Mouse (Mus musculus): ENCODE measurements around the gene Phf1.
A peak's percentile ranks its signal among the peaks of the same experiment; 100 is the strongest.

Gene Phf1

DNA sequence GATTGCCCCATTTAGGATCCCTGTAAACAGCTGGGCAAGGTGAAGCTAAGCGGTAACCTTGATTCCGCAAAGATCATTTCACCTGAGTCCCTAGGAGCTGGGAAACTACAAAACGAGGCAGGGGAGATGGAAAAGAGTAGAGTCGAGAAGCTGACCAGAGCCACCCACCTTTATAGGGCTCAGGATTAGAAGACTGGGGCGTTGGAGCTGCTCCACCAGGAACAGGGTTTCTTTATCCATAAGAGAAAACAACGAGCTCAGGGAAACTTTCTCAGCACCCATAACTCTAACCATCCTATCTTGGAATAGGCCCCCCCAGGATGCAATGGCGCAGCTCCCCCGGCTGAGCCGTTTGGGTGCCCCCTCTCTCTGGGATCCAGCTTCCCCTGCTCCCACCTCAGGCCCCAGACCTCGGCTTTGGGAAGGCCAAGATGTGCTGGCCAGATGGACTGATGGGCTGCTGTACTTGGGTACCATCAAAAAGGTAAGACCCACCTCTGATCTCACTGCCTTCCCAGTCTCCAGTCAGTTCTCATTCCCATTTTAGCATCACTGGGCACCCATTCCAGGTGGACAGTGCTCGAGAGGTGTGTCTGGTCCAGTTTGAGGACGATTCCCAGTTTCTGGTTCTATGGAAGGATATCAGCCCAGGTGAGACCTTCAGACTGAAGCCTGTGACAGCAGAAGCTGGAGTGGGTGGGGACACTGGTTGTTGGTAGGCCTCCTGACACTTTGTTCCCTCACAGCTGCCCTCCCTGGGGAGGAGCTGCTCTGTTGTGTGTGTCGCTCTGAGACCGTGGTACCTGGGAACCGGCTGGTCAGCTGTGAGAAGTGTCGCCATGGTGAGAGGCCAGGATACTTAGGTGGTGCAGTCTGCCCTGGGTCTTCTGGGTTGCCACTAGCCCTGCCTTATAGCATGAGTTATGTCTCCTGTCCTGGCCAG, 1.3 kb downstream of the Phf1 start:
- DNase-seq (ENCODE audit: low spot score in 2 of 2) = no peak

DNA sequence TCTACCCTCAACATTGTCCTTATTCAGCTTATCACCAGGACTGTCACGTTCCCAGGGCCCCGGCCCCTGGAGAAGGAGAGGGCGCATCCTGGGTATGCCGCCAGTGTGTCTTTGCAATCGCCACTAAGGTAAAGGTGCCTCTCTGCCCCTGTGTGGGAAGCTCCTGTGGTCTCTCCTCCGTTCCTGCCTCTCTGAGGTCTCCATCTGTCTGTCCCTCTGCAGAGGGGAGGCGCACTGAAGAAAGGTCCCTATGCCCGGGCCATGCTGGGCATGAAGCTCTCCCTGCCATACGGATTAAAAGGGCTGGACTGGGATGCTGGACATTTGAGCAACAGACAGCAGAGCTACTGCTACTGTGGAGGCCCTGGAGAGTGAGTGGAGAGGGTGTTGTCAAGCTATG, 2.2 kb downstream of the Phf1 start:
- DNase-seq (ENCODE audit: low spot score in 2 of 2) = no peak

DNA sequence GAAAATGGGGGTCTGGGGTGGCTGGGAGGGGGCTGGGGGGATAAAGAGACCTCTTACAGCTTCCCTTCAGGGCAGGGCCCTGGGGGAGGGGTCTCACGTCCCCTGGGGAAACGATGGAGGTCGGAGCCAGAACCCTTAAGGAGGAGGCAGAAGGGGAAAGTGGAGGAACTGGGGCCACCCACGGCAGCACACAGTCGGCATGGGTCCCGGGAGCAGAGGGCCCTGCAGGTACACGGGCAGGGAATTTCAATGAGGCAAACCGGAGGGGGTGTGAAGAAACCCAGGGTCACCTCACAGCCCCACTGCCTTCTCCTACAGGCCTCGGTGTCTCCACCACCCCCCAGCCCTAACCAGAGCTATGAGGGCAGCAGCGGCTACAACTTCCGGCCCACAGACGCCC, 3.6 kb downstream of the Phf1 start:
- no peak for DNase-seq (ENCODE audit: low spot score in 2 of 2)

DNA sequence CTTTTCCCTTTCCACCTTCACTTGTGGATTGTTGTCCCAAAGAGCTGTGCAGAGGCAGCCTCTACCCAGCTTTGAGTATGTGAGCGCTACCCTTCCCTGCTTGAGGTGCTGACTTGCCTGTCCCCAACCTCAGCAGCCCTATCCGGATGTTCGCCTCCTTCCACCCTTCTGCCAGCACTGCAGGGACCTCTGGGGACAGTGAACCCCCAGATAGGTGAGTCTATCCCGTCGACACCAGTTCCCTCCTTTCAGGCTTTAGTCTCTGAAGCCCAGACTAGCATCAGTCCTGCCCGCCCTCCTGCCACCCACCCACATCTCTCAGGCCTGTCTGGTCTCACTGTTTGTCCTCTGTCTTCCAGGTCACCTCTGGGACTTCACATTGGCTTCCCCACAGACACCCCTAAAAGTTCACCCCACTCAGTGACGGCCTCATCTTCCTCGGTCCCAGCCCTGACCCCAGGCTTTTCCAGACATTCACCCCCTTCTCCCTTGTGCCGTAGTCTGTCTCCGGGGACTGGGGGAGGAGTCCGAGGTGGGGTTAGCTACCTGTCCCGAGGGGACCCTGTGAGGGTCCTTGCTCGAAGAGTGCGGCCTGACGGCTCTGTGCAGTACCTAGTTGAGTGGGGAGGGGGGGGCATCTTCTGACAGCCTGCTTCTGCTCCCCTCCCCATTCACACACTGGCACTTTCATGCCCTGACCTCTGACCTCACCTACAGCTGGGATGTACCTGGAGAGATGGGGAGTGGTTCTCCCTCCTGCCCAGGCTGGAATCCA, 4.3 kb downstream of the Phf1 start:
- no peak for DNase-seq (ENCODE audit: low spot score in 2 of 2)

DNA sequence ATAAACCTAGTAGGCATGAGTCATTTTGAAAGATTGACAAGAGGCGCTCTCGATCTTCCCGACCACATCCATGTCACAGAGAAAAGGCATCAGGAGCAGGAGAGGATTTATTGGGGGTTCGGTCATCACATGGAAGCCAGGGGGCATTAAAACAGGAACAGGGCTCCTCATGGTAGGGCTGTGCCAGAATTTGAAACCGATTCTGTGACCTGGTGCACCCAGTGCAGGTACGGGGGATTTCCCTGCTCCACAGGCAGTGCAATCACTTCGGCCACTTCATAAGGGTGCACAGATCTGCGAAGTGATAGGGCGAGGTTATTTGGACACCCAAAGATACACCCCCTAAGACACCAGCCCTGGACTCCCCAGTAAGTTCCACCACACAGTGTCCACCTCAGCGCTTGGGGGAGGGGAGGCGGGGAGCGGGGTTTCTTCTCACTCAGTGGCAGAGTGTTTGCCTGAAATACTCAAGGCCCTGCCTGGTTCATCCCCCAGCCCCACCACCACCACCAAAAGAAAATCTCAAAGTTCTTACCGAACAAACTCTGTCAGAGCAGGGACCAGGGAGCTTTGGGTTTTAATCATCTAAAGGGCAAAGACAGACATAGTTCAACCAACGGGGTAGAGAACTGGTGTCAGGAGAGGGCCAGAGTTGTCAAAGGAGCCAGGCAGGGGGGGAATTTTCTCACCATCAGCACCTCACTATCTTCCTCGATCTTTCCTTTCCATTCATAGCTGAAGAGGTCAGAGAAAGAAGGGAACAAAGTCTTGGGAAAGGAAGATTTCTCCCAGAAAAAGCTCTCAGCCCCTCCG, 5.2 kb downstream of the Phf1 start:
- DNase-seq (ENCODE audit: low spot score in 2 of 2) = no peak

DNA sequence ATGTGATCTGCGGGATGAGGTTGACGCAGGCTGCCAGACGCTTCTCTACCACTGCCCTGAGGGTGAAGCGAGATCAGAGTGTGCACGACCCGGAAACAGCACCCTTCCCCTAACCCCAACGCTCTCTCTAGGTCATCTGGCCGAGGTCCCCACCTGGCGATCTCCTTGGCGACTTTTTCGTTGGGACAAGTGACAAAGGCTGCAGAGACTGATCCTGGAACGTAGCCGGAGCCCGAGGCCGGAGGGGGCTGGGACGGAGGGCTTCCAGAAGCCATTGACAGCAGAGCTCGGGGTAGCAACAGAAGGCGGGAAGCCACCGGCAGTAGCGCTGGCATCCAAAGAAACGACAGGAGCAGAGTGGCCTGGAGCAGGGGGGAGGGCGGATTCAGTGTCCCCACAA, 5.9 kb downstream of the Phf1 start:
- no peak for DNase-seq (ENCODE audit: low spot score in 2 of 2)

DNA sequence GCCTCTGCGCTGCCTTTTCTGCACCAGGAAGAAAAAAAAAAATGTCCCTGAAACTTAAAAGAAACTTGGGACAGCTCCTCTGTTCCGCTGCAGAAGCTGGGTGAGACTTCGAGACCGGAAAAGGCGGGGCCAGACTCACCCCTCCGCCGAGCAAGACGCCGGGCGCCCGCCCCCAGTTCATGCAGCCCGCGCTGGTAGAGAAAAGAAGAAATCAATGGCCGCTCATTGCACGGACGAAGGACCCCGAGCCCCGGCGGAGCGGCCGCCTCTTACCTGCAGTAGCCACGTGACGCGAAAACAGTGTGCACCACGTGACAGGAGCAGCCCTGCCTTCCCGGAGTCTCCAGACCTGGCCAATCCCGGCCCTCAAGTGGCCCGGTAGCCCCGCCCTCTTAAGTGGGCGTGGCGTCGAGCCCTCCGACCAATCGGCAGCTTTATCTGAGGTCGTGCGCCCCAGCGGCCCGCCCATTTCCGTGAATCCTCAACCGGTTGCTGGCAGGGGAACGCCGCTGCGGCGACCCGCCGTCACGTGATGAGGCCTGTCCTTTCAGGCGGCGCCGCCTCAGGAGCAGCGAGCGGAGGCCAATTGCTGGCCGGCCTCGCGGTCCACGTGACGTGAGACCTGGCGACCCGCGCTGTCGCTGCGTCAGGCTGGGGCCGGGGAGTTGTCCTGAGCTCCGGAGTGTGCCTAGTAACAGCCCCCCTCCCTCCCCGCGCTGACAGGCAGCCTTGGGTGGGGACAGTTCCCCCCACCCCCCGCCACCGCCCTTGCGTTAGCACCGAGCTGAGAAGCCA, 6.5 kb downstream of the Phf1 start, which contains the start of gene Cuta:
Cuta (minus strand) TSS at position 392 of the 795 bp plus-strand sequence.
- peak; percentile 100 for DNase-seq (ENCODE audit: low spot score in 2 of 2)

DNA sequence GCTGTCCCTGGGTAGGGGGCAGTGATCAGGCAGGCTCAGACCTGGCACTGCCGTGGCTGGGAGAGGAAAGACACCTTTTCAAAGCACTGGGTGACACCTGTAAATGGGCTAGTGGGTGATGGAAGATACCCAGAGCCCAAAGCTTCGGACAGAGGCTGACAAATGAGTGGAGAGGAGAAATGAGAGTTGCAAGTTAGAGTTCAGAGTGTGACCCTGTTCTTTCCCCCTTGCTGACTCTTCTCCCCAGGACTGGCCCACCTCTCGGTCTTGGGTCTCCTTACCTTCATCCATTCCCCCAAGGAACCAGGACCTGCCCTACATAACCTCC, 7.1 kb downstream of the Phf1 start:
- no peak for DNase-seq (ENCODE audit: low spot score in 2 of 2)

DNA sequence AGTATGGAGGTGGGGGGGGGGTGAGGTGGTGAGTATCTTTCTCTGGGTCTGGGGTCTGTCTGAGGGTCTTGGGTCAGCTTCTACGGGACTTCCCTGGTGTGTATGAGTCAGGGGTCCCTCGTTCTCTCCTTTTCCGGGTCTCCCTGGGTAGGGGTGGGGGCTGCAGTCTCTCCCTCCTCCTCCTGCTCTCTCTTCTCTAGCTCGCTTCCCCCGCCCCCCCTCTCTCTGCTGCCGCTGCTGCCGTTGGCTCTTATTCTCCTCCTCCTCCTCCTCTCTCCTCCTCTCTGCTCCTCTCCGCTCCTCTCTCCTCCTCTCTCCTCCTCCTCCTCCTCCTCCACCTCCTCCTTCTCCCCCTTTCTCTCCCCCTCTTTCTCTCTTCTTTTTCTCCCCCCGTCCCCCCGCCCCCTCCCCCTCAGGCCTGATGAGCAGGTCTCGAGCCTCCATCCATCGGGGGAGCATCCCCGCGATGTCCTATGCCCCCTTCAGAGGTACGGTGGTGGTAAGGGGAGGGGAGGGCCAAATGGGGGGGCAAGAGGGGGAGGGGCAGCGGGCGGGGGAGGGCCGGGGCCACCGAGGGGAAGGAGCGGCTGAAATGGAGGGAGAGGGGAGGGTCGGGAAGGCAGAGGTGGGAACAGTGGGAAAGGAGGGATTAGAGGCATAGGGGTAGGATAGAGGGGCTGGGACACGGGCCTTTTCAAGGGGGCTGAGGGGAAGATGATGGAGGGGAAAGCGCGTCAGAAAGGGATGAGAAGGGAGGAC, 8.4 kb downstream of the Phf1 start, which contains the start of gene Syngap1:
Syngap1 (plus strand) TSS at position 223 of the 759 bp plus-strand sequence.
- DNase-seq (ENCODE audit: low spot score in 2 of 2) = peak in 1 of 2 experiments; percentile 46

DNA sequence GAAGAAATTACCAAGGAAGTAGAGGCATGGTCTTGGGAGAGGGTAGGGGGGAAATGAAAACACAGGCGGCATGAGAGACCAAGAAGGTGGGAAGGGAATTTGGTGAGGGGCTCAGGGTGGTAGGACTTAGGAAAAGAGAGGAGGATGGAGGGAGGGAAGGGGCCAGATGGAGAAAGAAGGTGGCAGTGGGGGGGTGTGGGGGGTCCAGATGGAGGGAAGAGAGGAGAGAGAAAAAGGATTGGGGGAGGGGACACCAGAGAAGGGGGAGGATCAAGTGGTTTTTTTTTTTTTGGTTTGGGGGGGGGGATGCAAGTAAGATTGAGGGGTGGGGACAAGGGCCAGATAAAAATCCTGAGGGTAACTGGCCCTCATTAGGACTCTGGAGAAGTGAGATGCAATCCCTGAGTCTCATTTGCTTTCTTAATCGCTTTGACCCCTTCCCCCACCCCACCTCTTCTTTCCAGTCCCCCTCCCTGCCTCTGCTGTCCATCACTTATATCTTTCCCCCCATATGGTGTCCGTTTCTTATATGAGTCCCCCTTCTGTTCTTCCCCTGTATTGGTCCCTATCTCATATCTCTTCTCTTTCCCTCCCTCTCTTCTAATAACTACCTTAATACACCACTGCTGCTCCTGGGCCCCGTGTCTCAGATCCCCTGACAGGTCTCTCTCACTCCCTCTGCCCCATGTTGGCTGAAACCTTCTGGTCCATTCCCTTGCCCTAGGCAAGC, 9.2 kb downstream of the Phf1 start:
- peak in 1 of 2 experiments; percentile 19 for DNase-seq (ENCODE audit: low spot score in 2 of 2)

DNA sequence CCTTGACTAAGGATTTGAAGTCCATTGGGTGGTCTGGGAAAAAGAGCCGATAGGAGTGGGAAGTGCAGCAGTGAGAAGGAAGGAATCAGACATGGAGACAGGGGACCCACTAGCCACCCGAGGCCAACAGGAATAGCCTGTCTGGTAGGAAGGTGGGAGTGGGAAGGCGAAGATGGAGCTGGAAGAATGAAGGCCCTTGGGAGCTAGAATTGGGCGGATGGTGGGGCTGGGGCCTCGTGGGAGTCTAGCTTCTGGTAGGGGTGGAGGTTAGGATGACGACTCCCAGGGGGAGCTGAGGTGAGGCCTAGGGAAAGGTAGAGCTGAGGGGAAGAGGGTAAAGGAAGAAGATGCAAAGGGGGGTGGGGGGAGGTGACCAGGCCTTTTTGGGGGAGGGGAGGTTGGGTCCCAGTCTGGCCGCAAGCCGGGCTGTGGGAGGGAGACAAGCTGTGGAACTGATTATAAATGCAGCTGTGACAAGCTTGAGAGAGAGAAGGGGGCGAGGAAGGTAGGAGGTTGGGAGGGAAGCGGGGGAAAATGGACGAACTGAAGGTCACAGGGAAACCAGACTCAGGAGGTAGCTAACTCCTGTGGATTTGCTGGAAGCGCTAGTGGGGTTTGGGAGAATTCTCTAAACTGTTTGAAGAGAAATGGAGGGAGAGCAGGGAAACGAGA, 13.1 kb downstream of the Phf1 start:
- no peak for DNase-seq (ENCODE audit: low spot score in 2 of 2)

DNA sequence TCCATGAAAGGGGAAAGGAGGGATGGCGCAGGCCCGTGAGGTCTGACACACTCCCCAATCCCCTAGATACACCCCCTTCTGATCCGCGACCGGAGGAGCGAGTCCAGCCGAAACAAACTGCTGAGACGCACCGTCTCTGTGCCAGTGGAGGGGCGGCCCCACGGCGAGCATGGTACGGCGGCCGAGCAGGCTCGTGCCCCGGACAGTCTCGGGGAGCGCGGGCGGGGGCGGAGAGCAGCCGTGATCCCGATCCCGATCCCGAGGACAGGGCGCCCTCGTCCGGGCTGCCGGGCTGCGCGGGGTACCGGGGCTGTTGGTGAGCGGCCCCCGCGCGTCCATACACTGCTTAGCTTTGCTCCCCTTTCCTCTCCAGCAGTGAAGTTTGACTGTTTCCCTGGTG, 13.7 kb downstream of the Phf1 start:
- DNase-seq (ENCODE audit: low spot score in 2 of 2) = peak in 1 of 2 experiments; percentile 70

DNA sequence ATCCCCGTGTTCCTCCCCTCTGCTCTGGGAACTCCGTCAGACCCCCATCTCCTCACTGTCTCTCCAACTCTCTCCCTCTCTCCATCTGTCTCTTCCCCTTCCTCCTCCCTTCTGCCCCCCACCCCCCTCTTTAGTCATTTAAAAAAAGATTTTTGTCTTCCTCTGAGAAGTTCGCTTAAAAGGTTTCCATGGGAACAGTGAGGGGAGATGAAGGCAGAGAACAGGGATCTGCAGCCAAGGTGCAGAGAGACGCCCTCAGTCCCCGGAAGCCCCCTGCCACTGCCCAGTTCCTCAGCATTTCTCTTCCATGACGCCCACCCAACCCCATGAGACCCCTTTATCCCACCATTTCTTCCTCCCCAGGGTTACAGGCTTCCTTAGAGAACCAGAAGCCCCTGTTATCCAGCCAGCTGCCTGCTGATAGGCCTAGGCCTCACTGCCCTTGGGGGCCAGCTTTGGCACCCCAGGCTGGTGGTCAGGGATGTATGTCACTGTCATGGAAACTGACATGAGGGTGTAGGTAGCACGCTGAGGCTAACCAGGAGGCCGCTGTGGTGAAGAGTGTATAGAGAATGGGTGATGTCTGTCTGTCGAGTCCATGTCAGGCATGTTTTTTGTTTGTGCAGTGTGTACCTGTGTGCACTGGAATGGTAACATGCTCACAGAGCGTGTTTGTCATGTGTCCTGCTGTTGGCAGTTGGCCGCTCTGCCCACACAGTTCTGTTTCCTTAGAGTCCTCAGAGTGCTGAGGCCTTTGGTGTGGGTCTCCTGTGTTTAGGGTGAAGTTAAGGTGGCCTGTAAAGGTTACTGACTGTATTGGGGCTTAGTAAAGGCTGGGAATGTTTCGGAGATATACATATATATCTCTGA, 14.6 kb downstream of the Phf1 start:
- DNase-seq (ENCODE audit: low spot score in 2 of 2) = no peak

DNA sequence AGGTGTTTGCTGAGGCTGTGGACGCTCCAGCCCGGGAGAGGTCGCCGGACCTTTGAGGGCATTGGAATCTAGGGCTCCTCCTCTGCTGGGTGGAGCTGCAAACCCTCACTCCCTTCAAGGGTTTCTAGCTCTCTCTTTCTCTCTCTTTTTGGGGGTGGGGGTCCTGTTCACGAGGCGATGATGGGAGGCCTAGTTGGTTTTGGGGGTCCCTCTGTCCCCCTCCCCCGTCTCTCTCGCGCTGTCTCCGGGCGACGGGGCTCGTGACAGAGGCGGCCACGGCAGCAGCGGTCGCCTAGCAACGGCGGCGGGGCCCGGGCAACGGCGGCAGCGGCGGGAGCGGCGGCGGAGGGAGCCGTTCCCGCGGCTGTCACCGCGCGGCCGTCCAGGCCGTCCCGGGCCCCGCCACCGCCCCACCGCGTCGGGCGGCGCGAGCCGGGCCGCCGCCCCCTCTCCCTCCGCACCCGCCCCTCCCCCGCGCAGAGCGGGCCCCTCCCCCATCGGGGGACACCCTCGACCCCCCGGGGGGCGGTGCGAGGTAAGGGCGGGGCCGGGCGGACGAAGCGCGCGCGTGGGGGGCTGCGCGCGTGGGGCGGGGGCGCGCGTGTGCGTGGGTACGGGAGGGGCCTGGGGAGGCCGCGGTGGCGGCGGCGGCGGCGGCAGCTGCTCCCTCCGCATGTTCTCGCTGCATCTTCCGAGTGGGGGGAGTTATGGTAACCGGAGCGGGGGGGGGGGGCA, 15.6 kb downstream of the Phf1 start:
- no peak for DNase-seq (ENCODE audit: low spot score in 2 of 2)

DNA sequence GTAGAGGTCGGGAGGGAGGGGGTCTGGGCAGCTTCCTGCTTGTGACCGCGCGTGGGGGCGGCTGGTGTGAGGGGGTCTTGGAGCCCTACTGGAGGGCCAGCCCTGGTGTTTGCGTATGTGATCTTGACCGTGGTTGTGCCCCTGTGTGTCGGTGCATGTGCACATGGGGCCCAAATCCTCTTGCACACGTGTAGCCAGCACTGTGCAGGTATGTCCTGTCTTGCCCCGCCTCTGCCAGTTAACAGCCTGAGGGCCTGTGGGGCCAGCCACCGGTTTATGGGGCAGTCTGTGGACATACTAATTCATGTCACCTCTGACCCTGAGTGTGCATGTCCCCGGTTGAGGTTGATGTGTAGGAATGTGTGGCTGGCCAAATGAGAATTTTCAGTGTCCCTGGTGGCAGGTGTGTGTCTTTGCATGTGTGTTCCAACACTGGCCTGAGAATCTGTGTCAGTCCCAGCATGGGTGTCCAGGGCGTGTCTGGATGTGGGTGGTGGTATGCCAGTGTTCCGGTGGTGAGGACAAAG, 16.3 kb downstream of the Phf1 start:
- no peak for DNase-seq (ENCODE audit: low spot score in 2 of 2)

DNA sequence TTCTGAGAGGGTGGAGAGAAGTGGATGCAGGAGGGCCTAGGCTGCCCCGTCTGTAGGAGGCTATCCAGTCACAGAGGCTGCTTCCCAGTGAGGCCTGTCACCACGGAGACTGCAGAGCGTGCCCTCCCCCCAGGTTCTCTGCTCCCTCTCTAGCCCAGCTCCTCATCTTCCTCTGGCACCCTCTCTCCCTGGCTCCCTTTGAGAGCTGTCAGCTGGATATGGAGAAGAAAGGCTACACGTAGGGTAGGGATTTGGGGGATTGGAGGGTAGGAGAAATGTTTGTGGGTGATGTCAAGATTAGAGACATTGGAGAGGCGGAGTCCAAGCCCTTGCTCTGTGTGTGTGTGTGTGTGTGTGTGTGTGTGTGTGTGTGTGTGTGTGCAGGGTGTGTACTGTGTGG, 17.0 kb downstream of the Phf1 start:
- DNase-seq (ENCODE audit: low spot score in 2 of 2) = no peak

All from left cerebral cortex, adult 9 months (tissue).